26 mouse cellular contexts compared by ENCODE assay signal in the genomic region with DNA sequence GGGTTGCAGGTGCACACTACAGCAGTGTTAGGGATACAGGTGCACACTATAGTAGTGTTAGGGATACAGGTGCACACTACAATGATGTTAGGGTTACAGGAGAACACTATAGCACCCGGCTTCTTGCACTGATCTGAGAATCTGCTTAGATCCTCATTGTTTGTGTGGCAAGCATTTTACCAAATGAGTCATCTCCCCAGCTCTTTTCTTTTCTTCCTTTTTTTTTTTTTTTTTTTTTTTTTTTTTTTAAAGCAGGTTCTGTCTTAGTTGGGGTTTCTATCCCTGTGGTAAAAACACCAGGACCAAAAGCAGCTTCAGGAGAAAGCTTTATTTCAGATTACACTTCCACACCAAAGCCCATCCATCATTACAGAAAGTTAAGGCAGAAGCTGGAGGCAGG. TPM values are rescaled to one million over a fixed set of nuclear protein-coding genes. Genes with fewer than 3 reads are reported as not detected.
A peak's percentile ranks its signal among the peaks of the same experiment; 100 is the strongest.
DNase-seq lines count a peak whose midpoint lies in the region; ATAC-seq and TF ChIP-seq lines count a peak whose summit lies in the region.
"Had no signal": no experiment of that assay in that cellular context is flagged by ENCODE, and none has a peak within 500 bp of the region (broad histone marks: within the 10 kb centered on the region; RNA-seq: fewer than 3 reads in every experiment).

No protein-coding gene starts in this region.

- TF ChIP-seq POLR2A in bone marrow macrophage, adult 2 months (IDR thresholded peaks at IDR 0.05; ENCODE audit: borderline replicate concordance, low read depth, low read length) = no peak

- H3K9me3 ChIP-seq in midbrain, embryonic 11.5 days (ENCODE audit: control insufficient read depth, low read length) = no peaks in the 10 kb centered on the region
- no peaks in the 10 kb centered on the region for H3K9me3 ChIP-seq in midbrain, embryonic 16.5 days (replicated peaks; ENCODE audit: control insufficient read depth, low read length, poor library complexity, severe bottlenecking)
- H3K9me3 ChIP-seq in neural tube, embryonic 15.5 days (replicated peaks) = no peaks in the 10 kb centered on the region
- H3K9me3 ChIP-seq: embryonic facial prominence, embryonic 13.5 days; embryonic facial prominence, embryonic 15.5 days; forebrain, embryonic 12.5 days had no signal

- no peaks in the 10 kb centered on the region for H3K27me3 ChIP-seq in midbrain, embryonic 11.5 days (ENCODE audit: control insufficient read depth, insufficient read depth, low read length)
- no peaks in the 10 kb centered on the region for H3K27me3 ChIP-seq in midbrain, embryonic 16.5 days (ENCODE audit: control insufficient read depth, insufficient read depth, low read depth, low read length)
- no peaks in the 10 kb centered on the region for H3K27me3 ChIP-seq in neural tube, embryonic 15.5 days (replicated peaks)
- H3K27me3 ChIP-seq: embryonic facial prominence, embryonic 13.5 days; embryonic facial prominence, embryonic 15.5 days; forebrain, embryonic 12.5 days; Patski had no signal

- H3K9ac ChIP-seq in midbrain, embryonic 11.5 days (ENCODE audit: low read length) = no peak overlapping the region
- H3K9ac ChIP-seq in midbrain, embryonic 16.5 days (ENCODE audit: low read depth, low read length) = no peak overlapping the region
- H3K9ac ChIP-seq in neural tube, embryonic 15.5 days (replicated peaks) = no peak overlapping the region
- H3K9ac ChIP-seq: embryonic facial prominence, embryonic 13.5 days; embryonic facial prominence, embryonic 15.5 days; forebrain, embryonic 12.5 days had no signal

- 78% methylated on average over 1 of the region's 1 CpGs for WGBS in midbrain, embryonic 11.5 days
- 86% methylated on average over 1 of the region's 1 CpGs for WGBS in midbrain, embryonic 16.5 days
- 85% methylated on average over 1 of the region's 1 CpGs for WGBS in neural tube, embryonic 15.5 days

- peaks cover 22% of the 10 kb centered on the region for H3K4me1 ChIP-seq in midbrain, embryonic 11.5 days (ENCODE audit: control insufficient read depth, insufficient read depth, low read length)
- H3K4me1 ChIP-seq in midbrain, embryonic 16.5 days (ENCODE audit: control insufficient read depth, insufficient read depth, low read length) = peaks cover 24% of the 10 kb centered on the region
- peaks cover 27% of the 10 kb centered on the region for H3K4me1 ChIP-seq in bone marrow macrophage, adult 2 months (ENCODE audit: control insufficient read depth, insufficient read depth, low read length)
- H3K4me1 ChIP-seq in neural tube, embryonic 15.5 days = peaks cover 29% of the 10 kb centered on the region

- no peak overlapping the region for H3K27ac ChIP-seq in midbrain, embryonic 11.5 days (ENCODE audit: low read depth, low read length)
- H3K27ac ChIP-seq in midbrain, embryonic 16.5 days (ENCODE audit: low read length) = no peak overlapping the region
- 0 out of 2 replicates have a peak overlapping the region, but pooled peaks have one; percentile 5 for H3K27ac ChIP-seq in bone marrow macrophage, adult 2 months (ENCODE audit: insufficient read depth, low read depth, low read length)
- H3K27ac ChIP-seq in neural tube, embryonic 15.5 days (replicated peaks) = no peak overlapping the region
- H3K27ac ChIP-seq: embryonic facial prominence, embryonic 13.5 days; embryonic facial prominence, embryonic 15.5 days; forebrain, embryonic 10.5 days; forebrain, embryonic 12.5 days had no signal

- H3K36me3 ChIP-seq in midbrain, embryonic 11.5 days (ENCODE audit: control insufficient read depth, insufficient read depth, low read length) = no peaks in the 10 kb centered on the region
- no peaks in the 10 kb centered on the region for H3K36me3 ChIP-seq in midbrain, embryonic 16.5 days (ENCODE audit: control insufficient read depth, insufficient read depth, low read length)
- H3K36me3 ChIP-seq in neural tube, embryonic 15.5 days = no peaks in the 10 kb centered on the region
- H3K36me3 ChIP-seq: embryonic facial prominence, embryonic 13.5 days; embryonic facial prominence, embryonic 15.5 days had no signal

- no peak overlapping the region for H3K4me3 ChIP-seq in midbrain, embryonic 11.5 days (ENCODE audit: low read depth, low read length)
- no peak overlapping the region for H3K4me3 ChIP-seq in midbrain, embryonic 16.5 days (ENCODE audit: low read depth, low read length)
- H3K4me3 ChIP-seq in bone marrow macrophage, adult 2 months (ENCODE audit: insufficient read depth, low read length) = no peak overlapping the region
- no peak overlapping the region for H3K4me3 ChIP-seq in neural tube, embryonic 15.5 days (replicated peaks)
- H3K4me3 ChIP-seq: embryonic facial prominence, embryonic 13.5 days; embryonic facial prominence, embryonic 15.5 days; erythroblast, embryonic 14.5 days; forebrain, embryonic 10.5 days; forebrain, embryonic 12.5 days had no signal

- peak; percentile 8 for DNase-seq in cerebellum, adult 9-10 months
- no peak for DNase-seq in cerebellum, adult 8-10 months
- DNase-seq in midbrain, embryonic 11.5 days (ENCODE audit: low spot score, missing footprints) = peak; percentile 19
- DNase-seq: adrenal gland, adult 8-10 months; adrenal gland, postnatal 14 days; adrenal gland, postnatal 36 days; B cell, adult 2 months; cerebellum, adult 11 months; cerebellum, adult 18-20 months; cerebellum, adult 9-11 months; cerebellum, postnatal 14 days; cerebellum, postnatal 36 days; embryo, embryonic 11 days had no signal

- ATAC-seq in midbrain, embryonic 11.5 days (ENCODE audit: low FRiP score) = no peak
- ATAC-seq in midbrain, embryonic 16.5 days = no peak
- no peak for ATAC-seq in neural tube, embryonic 15.5 days (ENCODE audit: low FRiP score)
- ATAC-seq: activated CD4-positive, CD25-positive, alpha-beta regulatory T cell, adult 4 months; CD4-positive, CD25-positive, alpha-beta regulatory T cell, adult 4 months; forebrain, embryonic 14.5 days; forebrain, embryonic 16.5 days; Patski had no signal

- TF ChIP-seq CTCF in bone marrow macrophage, adult 2 months (IDR thresholded peaks at IDR 0.05; ENCODE audit: low read depth, low read length) = no peak

- no peak overlapping the region for H3K4me2 ChIP-seq in midbrain, embryonic 11.5 days
- H3K4me2 ChIP-seq in midbrain, embryonic 16.5 days (ENCODE audit: low read length) = no peak overlapping the region
- no peak overlapping the region for H3K4me2 ChIP-seq in neural tube, embryonic 15.5 days
- H3K4me2 ChIP-seq: embryonic facial prominence, embryonic 13.5 days; embryonic facial prominence, embryonic 15.5 days; forebrain, embryonic 12.5 days had no signal

RNA-seq across cellular contexts. Expression of a gene that starts 2.1 kb away (rescaled TPM):
- polyA plus RNA-seq in midbrain, embryonic 11.5 days (2014; fragmentation: Nextera tagmentation; extraction: Ambion mirVana) = 58.8 and 61.2 TPM in 2 replicates
- polyA plus RNA-seq in midbrain, embryonic 16.5 days (2015; fragmentation: Nextera tagmentation; extraction: Ambion mirVana) = 79.2 and 81.0 TPM in 2 replicates
- polyA plus RNA-seq in bone marrow macrophage, adult 2 months (2012; ENCODE audit: insufficient read depth, insufficient read length, missing spikeins) = 1.2 and 1.7 TPM in 2 replicates
- polyA plus RNA-seq in neural tube, embryonic 15.5 days (2015; fragmentation: Nextera tagmentation; extraction: Ambion mirVana) = 78.2 and 87.0 TPM in 2 replicates

RNA-seq across cellular contexts. Expression of a gene that starts 56.4 kb away (rescaled TPM):
- 7.5 and 7.9 TPM in 2 replicates for polyA plus RNA-seq in midbrain, embryonic 11.5 days (2014; fragmentation: Nextera tagmentation; extraction: Ambion mirVana)
- polyA plus RNA-seq in midbrain, embryonic 16.5 days (2015; fragmentation: Nextera tagmentation; extraction: Ambion mirVana) = 3.8 and 4.1 TPM in 2 replicates
- 3.7 and 5.9 TPM in 2 replicates for polyA plus RNA-seq in bone marrow macrophage, adult 2 months (2012; ENCODE audit: insufficient read depth, insufficient read length, missing spikeins)
- polyA plus RNA-seq in neural tube, embryonic 15.5 days (2015; fragmentation: Nextera tagmentation; extraction: Ambion mirVana) = 4.2 and 4.8 TPM in 2 replicates

Comparison
In these comparisons a context has a peak if more than half of its experiments do, and no peak if none do; other contexts are left out.
1. RNA of a gene that starts 2.1 kb away (polyA plus RNA-seq): 78.2 to 87.0 TPM in neural tube, embryonic 15.5 days, 79.2 to 81.0 TPM in midbrain, embryonic 16.5 days and 58.8 to 61.2 TPM in midbrain, embryonic 11.5 days; 1.2 to 1.7 TPM in bone marrow macrophage, adult 2 months; every median in the first group is over 10 times any median in the second.